Mouse (Mus musculus) lung, adult 2 months (tissue): ENCODE data around the gene Hadhb.

Experiments
- CTCF ChIP-seq: fragments of 200-500 bp; IDR thresholded peaks from 2 replicates; pipeline ENCODE4 v1.5.1; 2011; ENCODE audit warnings: mild to moderate bottlenecking, low read length, control low read depth; ENCODE audit not compliant: insufficient read depth
- POLR2A ChIP-seq: fragments of 200-500 bp; IDR thresholded peaks from 2 replicates; pipeline ENCODE4 v1.6.1; 2011; ENCODE audit warnings: low read depth, mild to moderate bottlenecking, control low read depth, low read length, borderline replicate concordance; ENCODE audit errors: extremely low read depth

DNA sequence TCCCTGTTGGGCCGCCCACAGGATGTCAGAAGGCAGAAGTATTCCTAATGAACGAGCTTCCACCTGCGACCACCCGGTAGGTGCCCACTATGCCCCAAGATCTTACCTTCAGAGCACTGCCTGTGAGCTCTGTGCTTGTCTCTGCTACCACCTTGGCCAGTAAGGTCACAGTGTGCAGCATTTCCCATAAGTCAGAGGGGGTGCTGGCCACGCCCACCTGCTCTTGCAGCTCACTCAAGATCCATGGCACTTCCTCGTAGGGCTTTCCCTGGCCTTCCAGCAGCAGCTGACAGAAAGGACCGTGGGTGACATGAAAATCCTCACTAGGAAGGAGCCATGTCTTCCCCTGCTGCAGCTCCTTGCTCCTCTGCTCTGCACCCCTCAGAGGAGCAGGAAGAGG is 43.2 kb downstream of the Hadhb start:
- no peak for TF ChIP-seq CTCF
- no peak for TF ChIP-seq POLR2A
